Mouse (Mus musculus) CH12.LX (cell line): ENCODE measurements around the gene Mmp28. TPM values are rescaled to one million over a fixed set of nuclear protein-coding genes. Genes with fewer than 3 reads are reported as not detected.

Source experiments
- DNase-seq: peaks from one replicate; pipeline ENCODE4 v3.0.0-alpha.2; 2013; ENCODE audit errors: extremely low read depth
- H3K27ac ChIP-seq: 2 replicates; pipeline ENCODE4 v1.5.1; 2012; ENCODE audit warnings: low read depth, mild to moderate bottlenecking, control low read depth, moderate library complexity; ENCODE audit not compliant: insufficient read depth
- H3K27me3 ChIP-seq: replicated peaks from 2 replicates; pipeline ENCODE3; 2012; ENCODE audit warnings: inconsistent platforms
- H3K36me3 ChIP-seq, 2 experiments: replicated peaks in 1 of 2; 2 replicates each; pipeline versions ENCODE3 to v1.6.1; 2012; ENCODE audit warnings: inconsistent platforms in 1 of 2, low read length in 1 of 2, mild to moderate bottlenecking in 1 of 2, mixed read lengths in 1 of 2, moderate library complexity in 1 of 2; ENCODE audit not compliant: control insufficient read depth in 1 of 2, insufficient read depth in 1 of 2
- H3K4me1 ChIP-seq, 2 experiments: 2 replicates each; pipeline ENCODE4 v1.6.1; 2012; ENCODE audit warnings: inconsistent platforms in 1 of 2, moderate library complexity in 1 of 2; ENCODE audit not compliant: insufficient read depth in 2 of 2, control insufficient read depth in 1 of 2
- H3K4me2 ChIP-seq: 2 replicates; pipeline ENCODE4 v1.6.1; 2012; ENCODE audit warnings: low read depth, mild to moderate bottlenecking, control low read depth; ENCODE audit not compliant: poor library complexity, insufficient read depth, severe bottlenecking
- H3K4me3 ChIP-seq, 3 experiments: fragments of 150-350 bp in 1 of 3; sonication (generic) in 1 of 3; replicated peaks in 1 of 3; 2 replicates each; pipeline versions ENCODE3 to v1.5.1; 2011 to 2012; ENCODE audit warnings: low read depth in 2 of 3, low read length in 2 of 3, mild to moderate bottlenecking in 2 of 3, moderate library complexity in 2 of 3, control low read depth in 1 of 3, improper control_type of control experiment in 1 of 3, inconsistent platforms in 1 of 3, mixed read lengths in 1 of 3; ENCODE audit not compliant: poor library complexity in 1 of 3
- H3K79me2 ChIP-seq: replicated peaks from 2 replicates; pipeline ENCODE4 v1.6.1; 2012; ENCODE audit warnings: mild to moderate bottlenecking, moderate library complexity; ENCODE audit not compliant: control insufficient read depth, poor library complexity, insufficient read depth, severe bottlenecking; ENCODE audit errors: extremely low read depth
- H3K9ac ChIP-seq: 2 replicates; pipeline ENCODE4 v1.6.1; 2012; ENCODE audit warnings: low read depth, mild to moderate bottlenecking, control low read depth, moderate library complexity; ENCODE audit not compliant: insufficient read depth
- H3K9me3 ChIP-seq: replicated peaks from 2 replicates; pipeline ENCODE3; 2012; ENCODE audit warnings: low read length, inconsistent platforms, mixed read lengths
- BHLHE40 ChIP-seq: IDR thresholded peaks from 2 replicates; pipeline ENCODE4 v1.6.1; 2011; ENCODE audit warnings: mild to moderate bottlenecking, low read depth, low read length, improper control_type of control experiment
- CHD1 ChIP-seq: IDR thresholded peaks from 2 replicates; pipeline ENCODE4 v1.6.1; 2012; ENCODE audit warnings: low read depth, low read length, improper control_type of control experiment, inconsistent platforms
- CHD2 ChIP-seq: IDR thresholded peaks from 2 replicates; pipeline ENCODE4 v1.6.1; 2011; ENCODE audit warnings: low read length, improper control_type of control experiment
- CTCF ChIP-seq, 2 experiments: IDR thresholded peaks in 1 of 2; conservative IDR thresholded peaks in 1 of 2; 2 replicates each; pipeline ENCODE4 v1.5.1; 2011 to 2012; ENCODE audit warnings: low read depth in 2 of 2, low read length in 2 of 2, improper control_type of control experiment in 1 of 2, inconsistent platforms in 1 of 2, mild to moderate bottlenecking in 1 of 2, moderate library complexity in 1 of 2
- E2F4 ChIP-seq: IDR thresholded peaks from 2 replicates; pipeline ENCODE4 v1.6.1; 2011; ENCODE audit warnings: low read depth, low read length, improper control_type of control experiment; ENCODE audit not compliant: insufficient replicate concordance
- ELF1 ChIP-seq: IDR thresholded peaks from 2 replicates; pipeline ENCODE4 v1.6.1; 2014; ENCODE audit warnings: low read depth, mild to moderate bottlenecking, inconsistent platforms, low read length, improper control_type of control experiment
- IRF4 ChIP-seq: IDR thresholded peaks from 2 replicates; pipeline ENCODE4 v1.6.1; 2014; ENCODE audit warnings: low read depth, mild to moderate bottlenecking, inconsistent platforms, low read length, improper control_type of control experiment
- MAFK ChIP-seq: IDR thresholded peaks from 2 replicates; pipeline ENCODE4 v1.6.1; 2011; ENCODE audit warnings: low read length, improper control_type of control experiment; ENCODE audit not compliant: insufficient replicate concordance
- MAX ChIP-seq: IDR thresholded peaks from 2 replicates; pipeline ENCODE4 v1.6.1; 2011; ENCODE audit warnings: low read length, improper control_type of control experiment
- NRF1 ChIP-seq: IDR thresholded peaks from 2 replicates; pipeline ENCODE4 v1.6.1; 2014; ENCODE audit warnings: low read depth, mild to moderate bottlenecking, inconsistent platforms, low read length, improper control_type of control experiment, moderate library complexity
- PAX5 ChIP-seq: IDR thresholded peaks from 2 replicates; pipeline ENCODE4 v1.6.1; 2012; ENCODE audit warnings: low read length, inconsistent platforms, mixed read lengths
- POLR2A ChIP-seq: IDR thresholded peaks from 2 replicates; pipeline ENCODE4 v1.6.1; 2011; ENCODE audit warnings: low read depth, mild to moderate bottlenecking, improper control_type of control experiment, low read length
- POLR2AphosphoS2 ChIP-seq: IDR thresholded peaks from 2 replicates; pipeline ENCODE4 v1.6.1; 2011; ENCODE audit warnings: low read depth, low read length, improper control_type of control experiment
- RAD21 ChIP-seq: IDR thresholded peaks from 2 replicates; pipeline ENCODE4 v1.6.1; 2011; ENCODE audit warnings: low read depth, mild to moderate bottlenecking, low read length, improper control_type of control experiment, moderate library complexity
- RCOR1 ChIP-seq: conservative IDR thresholded peaks from 2 replicates; pipeline ENCODE4 v1.6.1; 2012; ENCODE audit warnings: low read depth, mild to moderate bottlenecking, inconsistent platforms, low read length, improper control_type of control experiment
- SMC3 ChIP-seq: IDR thresholded peaks from 2 replicates; pipeline ENCODE4 v1.6.1; 2011; ENCODE audit warnings: low read depth, low read length, improper control_type of control experiment
- TBP ChIP-seq: conservative IDR thresholded peaks from 2 replicates; pipeline ENCODE4 v1.6.1; 2011; ENCODE audit warnings: low read depth, low read length, improper control_type of control experiment
- UBTF ChIP-seq: IDR thresholded peaks from 2 replicates; pipeline ENCODE4 v1.6.1; 2012; ENCODE audit warnings: low read depth, mild to moderate bottlenecking, inconsistent platforms, low read length, improper control_type of control experiment, moderate library complexity
- USF1 ChIP-seq: IDR thresholded peaks from 2 replicates; pipeline ENCODE4 v1.6.1; 2014; ENCODE audit warnings: low read depth, mild to moderate bottlenecking, inconsistent platforms, low read length, improper control_type of control experiment
- USF2 ChIP-seq: conservative IDR thresholded peaks from 2 replicates; pipeline ENCODE4 v1.6.1; 2011; ENCODE audit warnings: low read depth, low read length, improper control_type of control experiment
- ZC3H11A ChIP-seq: IDR thresholded peaks from 2 replicates; pipeline ENCODE4 v1.6.1; 2012; ENCODE audit warnings: low read depth, mild to moderate bottlenecking, inconsistent platforms, low read length, improper control_type of control experiment
- dilution Hi-C: fragments of 300-500 bp; cut with MboI; formaldehyde crosslinking; loops from 2 replicates; pipeline ENCODE4 v1.14.3; 2020; ENCODE audit warnings: low sequenced_read_pairs; ENCODE audit not compliant: extremely low pct_unique_long_range_greater_than_20kb, extremely low pct_ligation_motif_present
- in situ Hi-C: fragments of 300-500 bp; cut with MboI; formaldehyde crosslinking; loops from 3 replicates; pipeline ENCODE4 v1.14.3; 2019; ENCODE audit warnings: low sequenced_read_pairs, low pct_ligation_motif_present, low pct_unique_long_range_greater_than_20kb, mixed read lengths
- polyA plus RNA-seq: library from polyadenylated mRNA; unstranded; fragments of >175 nt; gene quantifications from 2 replicates; pipeline ENCODE4 v1.2.1, GENCODE M21; 2012; ENCODE audit warnings: low read depth; ENCODE audit not compliant: insufficient read length
- total RNA-seq, 2 experiments: library from RNA; depleted of rRNA; stranded (reverse); fragments of 300-350 nt in 1 of 2; fragments of >200 nt in 1 of 2; gene quantifications; 2 replicates each; pipeline ENCODE4 v1.2.3; 2012 to 2014

The Mmp28 gene
- total and polyA plus RNA-seq, 3 experiments: 0.17 TPM; not detected in 2

- TF ChIP-seq TBP (no peak), UBTF (no peak; the same call in none of the 2 replicates), CHD2 (0 out of 2 replicates have a peak, but pooled peaks have one; percentile 42), POLR2AphosphoS2 (no peak), PAX5 (no peak), RAD21 (peak; percentile 94), SMC3 (peak; percentile 86), CTCF (conservative IDR thresholded peaks at IDR 0.05 in 1 of 2, IDR thresholded peaks at IDR 0.05 in 1 of 2; ENCODE audit: low read depth in 2 of 2, low read length in 2 of 2) (peak; percentile 85 to 99), BHLHE40 (0 out of 2 replicates have a peak, but pooled peaks have one; percentile 10)
Observed at GRCm38 (mm10) chr11:83440081-83441064, 22.5 kb downstream of the Mmp28 start (continued).

DNA sequence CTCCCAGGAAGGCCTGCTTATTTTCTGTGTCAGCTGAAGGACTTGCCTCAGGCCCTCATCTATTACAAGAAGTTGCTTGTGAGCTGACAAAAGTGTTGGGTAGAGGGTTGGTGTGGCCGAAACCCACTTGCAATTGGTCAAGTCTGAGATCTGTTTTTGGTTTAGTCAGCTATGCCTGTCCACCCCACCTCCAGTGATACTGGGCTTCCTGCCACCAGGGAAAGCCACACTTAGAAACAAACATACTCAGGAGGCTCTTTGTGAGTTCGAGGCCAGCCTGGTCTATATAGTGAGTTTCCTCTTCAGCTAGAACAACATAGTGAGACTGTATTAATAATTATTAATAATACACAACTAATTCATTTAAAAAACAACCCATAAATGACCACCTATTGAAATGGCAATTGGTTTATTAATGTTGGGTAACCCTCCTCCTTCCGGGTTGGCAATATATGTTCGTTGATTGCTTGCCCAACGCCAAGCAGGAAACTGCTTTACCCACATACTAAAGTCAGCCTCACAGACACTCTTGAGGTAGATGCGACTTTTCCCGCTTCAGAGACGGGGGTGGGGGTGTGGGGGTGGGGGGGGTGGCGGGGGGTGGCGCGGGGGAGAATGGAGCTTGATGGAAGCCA lies 23.3 kb downstream of the Mmp28 start:
- Histone ChIP-seq H3K79me2 (no peaks in the 10 kb centered on the region), H3K36me3 (no peaks in the 10 kb centered on the region), H3K9me3 (peaks cover 10% of the 10 kb centered on the region), H3K4me2 (peak overlapping the region; percentile 44), H3K4me3 (peak overlapping the region in 1 of 3 experiments; percentile 16), H3K9ac (peak overlapping the region; percentile 41; the same call in 1 of the 2 replicates), H3K4me1 (peaks cover 3 to 6% of the 10 kb centered on the region in 2 experiments; a peak in 3 of 4 replicates), H3K27ac (no peak overlapping the region), H3K27me3 (peaks cover 70% of the 10 kb centered on the region)
- dilution Hi-C loops (no loop called here), in situ Hi-C loops (loop anchor here (10.0 kb wide), 2 partner anchors 195 to 295 kb away; no protein-coding TSS in a partner anchor)
- TF ChIP-seq UBTF (no peak), CHD2 (no peak), NRF1 (no peak), ELF1 (peak; percentile 70)
- DNase-seq: no peak

DNA sequence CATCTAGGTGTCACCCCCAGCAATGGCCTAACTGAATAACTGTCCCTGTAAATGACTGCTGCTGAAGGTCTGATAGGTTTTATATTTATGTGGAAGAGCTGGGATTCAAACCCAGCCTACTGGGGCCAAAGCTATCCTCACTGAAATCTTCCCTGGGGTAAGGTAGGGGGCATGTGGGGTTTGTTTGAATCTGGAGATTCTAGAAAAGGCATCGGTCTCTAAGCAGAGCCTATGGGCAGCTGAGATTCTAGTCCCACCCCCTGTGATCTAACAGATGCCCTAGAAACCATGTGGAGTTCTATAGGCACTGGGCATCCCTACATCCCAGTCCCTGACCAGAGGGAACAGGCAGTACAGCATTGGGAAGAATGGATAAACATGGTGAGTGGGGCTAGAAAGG lies 25.5 kb downstream of the Mmp28 start, which contains the start of gene 1700020L24Rik:
Gene 1700020L24Rik (plus strand): TSS at position 301 of the 400 bp plus-strand sequence.
- H3K4me2 ChIP-seq: no peak within 1 kb of the TSS
- H3K9me3 ChIP-seq: peaks cover 8% of the 10 kb centered on the region
- TF ChIP-seq CHD1 (no peak), POLR2A (no peak), IRF4 (no peak), MAFK (no peak), TBP (no peak), RAD21 (no peak), USF2 (no peak), E2F4 (no peak), MAX (no peak), RCOR1 (no peak), CTCF (conservative IDR thresholded peaks at IDR 0.05 in 1 of 2, IDR thresholded peaks at IDR 0.05 in 1 of 2; ENCODE audit: low read depth in 2 of 2, low read length in 2 of 2) (no peak), USF1 (no peak), ZC3H11A (no peak), SMC3 (no peak)
- no peak within 1 kb of the TSS for H3K9ac ChIP-seq
- in situ Hi-C loops (no loop called here), dilution Hi-C loops (no loop called here)
- no peak for DNase-seq
- H3K79me2 ChIP-seq: no peaks in the 10 kb centered on the region
- no peak within 1 kb of the TSS for H3K4me3 ChIP-seq
- H3K27ac ChIP-seq: no peak within 1 kb of the TSS
- peaks cover 0 to 6% of the 10 kb centered on the region in 2 experiments; a peak in 2 of 4 replicates for H3K4me1 ChIP-seq
- H3K27me3 ChIP-seq: peaks cover 75% of the 10 kb centered on the region
- H3K36me3 ChIP-seq: no peaks in the 10 kb centered on the region
